Mouse (Mus musculus) neural tube, embryonic 13.5 days (tissue): Measurements from ENCODE around the gene Dkk3. TPM values are rescaled to one million over a fixed set of nuclear protein-coding genes. Genes with fewer than 3 reads are reported as not detected.
"Not testable (repeated sequence)": the region's sequence is repeated elsewhere in the genome, so short reads cannot be mapped to it uniquely, and the experiment has no call there.

ENCODE experiments used
- ATAC-seq: fragments of 200-750 bp; cut with Nextera tagmentation; 2 replicates; pipeline ENCODE4 v1.8.0; 2017; ENCODE audit warnings: low read depth, mild to moderate bottlenecking, moderate TSS enrichment, moderate library complexity
- H3K27ac ChIP-seq: fragments of 300-500 bp; sonication (generic); replicated peaks from 2 replicates; pipeline ENCODE4 v1.5.1; 2015; ENCODE audit warnings: moderate library complexity, mild to moderate bottlenecking, inconsistent platforms
- H3K27me3 ChIP-seq: fragments of 300-500 bp; sonication (generic); 2 replicates; pipeline ENCODE4 v1.6.1; 2015; ENCODE audit warnings: mild to moderate bottlenecking, inconsistent platforms
- H3K36me3 ChIP-seq: fragments of 300-500 bp; sonication (generic); 2 replicates; pipeline ENCODE4 v1.6.1; 2015; ENCODE audit warnings: mild to moderate bottlenecking, inconsistent platforms
- H3K4me1 ChIP-seq: fragments of 300-500 bp; sonication (generic); replicated peaks from 2 replicates; pipeline ENCODE4 v1.6.1; 2015; ENCODE audit warnings: inconsistent platforms
- H3K4me2 ChIP-seq: fragments of 300-500 bp; sonication (generic); 2 replicates; pipeline ENCODE4 v1.6.1; 2015; ENCODE audit warnings: inconsistent platforms, mild to moderate bottlenecking, moderate library complexity
- H3K4me3 ChIP-seq: fragments of 300-500 bp; sonication (generic); 2 replicates; pipeline ENCODE4 v1.5.1; 2015; ENCODE audit warnings: mild to moderate bottlenecking, inconsistent platforms
- H3K9ac ChIP-seq: fragments of 300-500 bp; sonication (generic); 2 replicates; pipeline ENCODE4 v1.6.1; 2015; ENCODE audit warnings: moderate library complexity, mild to moderate bottlenecking, inconsistent platforms
- H3K9me3 ChIP-seq: fragments of 300-500 bp; sonication (generic); 2 replicates; pipeline ENCODE4 v1.6.1; 2016; ENCODE audit warnings: inconsistent platforms
- WGBS: fragments of 180-500 bp; shearing (Covaris S2); methylation state at CpG from one replicate; pipeline ENCODE4 v1.1.7; 2015; 5-methylcytosine and 5-hydroxymethylcytosine counted together
- polyA plus RNA-seq: library from polyadenylated mRNA; unstranded; fragments of >200 nt; fragmentation: Nextera tagmentation; extraction: Ambion mirVana; gene quantifications from 2 replicates; pipeline ENCODE4 v1.2.1, GENCODE M21; 2015

The Dkk3 gene
- polyA plus RNA-seq, 1 experiment from 2014 or later: 22.5 TPM

DNA sequence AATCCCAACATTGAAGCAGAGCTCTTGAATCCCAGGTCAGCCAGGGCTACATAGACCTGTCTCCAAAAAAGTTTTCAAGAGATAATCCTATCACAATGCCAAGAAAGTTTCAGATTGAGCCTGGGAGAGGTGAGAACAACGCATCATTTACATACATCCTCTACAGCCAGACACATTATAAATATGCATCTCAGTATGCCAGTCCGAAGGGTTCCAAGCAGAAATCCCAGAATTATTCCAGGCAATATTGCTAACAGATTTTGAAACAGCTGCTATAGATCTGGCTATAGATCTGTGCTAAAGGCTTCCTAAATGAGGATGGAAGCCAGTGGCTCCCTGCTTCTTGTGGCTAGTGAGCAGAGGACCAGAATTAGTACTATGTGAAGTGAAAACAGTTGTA, 58.0 kb downstream of the Dkk3 start:
- Histone ChIP-seq H3K27ac (no peak overlapping the region), H3K9ac (no peak overlapping the region), H3K4me3 (no peak overlapping the region), H3K9me3 (no peaks in the 10 kb centered on the region), H3K4me1 (no peaks in the 10 kb centered on the region), H3K36me3 (peaks cover 86% of the 10 kb centered on the region), H3K4me2 (no peak overlapping the region), H3K27me3 (no peaks in the 10 kb centered on the region)
- 97% methylated on average over 2 of the region's 2 CpGs for WGBS
- ATAC-seq: no peak

DNA sequence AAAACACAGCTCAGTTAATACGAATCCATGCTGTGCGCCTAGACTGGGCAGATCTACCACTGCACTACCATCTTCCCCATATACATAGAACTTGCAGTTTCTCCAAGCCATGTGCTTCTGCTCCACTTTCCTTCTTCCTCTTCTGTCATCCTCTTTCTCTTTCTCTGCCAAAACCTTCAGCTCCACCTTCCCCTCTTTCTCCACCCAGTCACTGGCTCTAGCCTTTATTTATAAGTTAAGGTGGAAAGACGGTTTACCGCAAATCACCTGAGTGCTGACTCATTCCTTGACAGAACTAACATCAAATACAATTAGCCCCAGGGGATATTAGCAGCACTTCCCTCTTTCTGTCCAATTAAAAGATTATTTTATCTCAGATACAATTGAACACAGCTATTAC, 63.9 kb downstream of the Dkk3 start:
- H3K9me3 ChIP-seq, H3K9ac ChIP-seq, ATAC-seq, H3K27me3 ChIP-seq, H3K4me1 ChIP-seq, H3K27ac ChIP-seq, H3K4me3 ChIP-seq, H3K4me2 ChIP-seq: not testable (repeated sequence)
- peaks cover 88% of the 10 kb centered on the region for H3K36me3 ChIP-seq
- WGBS: 94% methylated on average over 4 of the region's 4 CpGs

DNA sequence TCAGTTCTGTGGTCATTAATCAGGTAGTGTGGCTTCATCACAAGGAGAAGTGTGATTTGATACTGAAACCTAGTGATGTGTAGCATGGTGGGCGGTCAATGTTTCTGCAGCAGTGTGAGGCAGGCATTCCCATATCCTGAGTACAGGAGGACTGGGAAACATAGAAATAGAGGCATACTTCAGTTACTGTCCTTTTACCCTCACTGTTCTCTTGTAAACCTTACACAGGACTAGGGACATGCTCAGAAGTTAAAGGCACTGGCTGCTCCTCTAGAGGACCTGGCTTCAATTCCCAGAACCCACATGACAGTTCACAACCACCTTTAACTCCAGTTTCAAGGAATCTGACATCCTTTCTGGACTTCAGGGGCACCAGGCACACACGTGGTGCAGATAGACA, 72.7 kb downstream of the Dkk3 start:
- Histone ChIP-seq H3K4me2 (no peak overlapping the region), H3K36me3 (peaks cover 62% of the 10 kb centered on the region), H3K9me3 (no peaks in the 10 kb centered on the region), H3K27ac (no peak overlapping the region), H3K9ac (no peak overlapping the region), H3K27me3 (no peaks in the 10 kb centered on the region), H3K4me3 (no peak overlapping the region), H3K4me1 (no peaks in the 10 kb centered on the region)
- WGBS: 97% methylated on average over 2 of the region's 2 CpGs
- no peak for ATAC-seq

DNA sequence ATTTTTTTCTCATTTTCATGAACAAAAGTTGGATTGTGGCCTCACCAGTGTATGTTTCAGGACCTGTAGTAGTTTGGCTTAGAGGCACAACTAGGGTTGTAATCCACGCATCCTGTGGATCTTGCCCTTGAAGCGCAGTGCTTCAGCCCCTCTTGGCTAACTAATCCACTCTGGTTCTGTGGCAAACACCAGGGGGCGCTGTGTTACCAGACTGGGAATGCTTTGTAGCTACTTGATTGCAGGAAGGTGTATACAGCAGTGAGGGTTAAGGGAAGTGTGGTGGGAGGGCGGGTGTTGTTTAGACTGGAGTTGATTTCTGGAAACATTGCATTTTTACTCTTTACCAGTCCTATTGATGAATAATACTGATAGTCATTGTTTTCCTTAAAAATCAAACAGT, 73.8 kb downstream of the Dkk3 start:
- no peaks in the 10 kb centered on the region for H3K4me1 ChIP-seq
- H3K4me3 ChIP-seq: no peak overlapping the region
- WGBS: 39% methylated on average over 4 of the region's 4 CpGs
- no peak overlapping the region for H3K4me2 ChIP-seq
- no peak overlapping the region for H3K27ac ChIP-seq
- no peaks in the 10 kb centered on the region for H3K27me3 ChIP-seq
- no peaks in the 10 kb centered on the region for H3K9me3 ChIP-seq
- H3K9ac ChIP-seq: no peak overlapping the region
- ATAC-seq: no peak
- peaks cover 55% of the 10 kb centered on the region for H3K36me3 ChIP-seq

DNA sequence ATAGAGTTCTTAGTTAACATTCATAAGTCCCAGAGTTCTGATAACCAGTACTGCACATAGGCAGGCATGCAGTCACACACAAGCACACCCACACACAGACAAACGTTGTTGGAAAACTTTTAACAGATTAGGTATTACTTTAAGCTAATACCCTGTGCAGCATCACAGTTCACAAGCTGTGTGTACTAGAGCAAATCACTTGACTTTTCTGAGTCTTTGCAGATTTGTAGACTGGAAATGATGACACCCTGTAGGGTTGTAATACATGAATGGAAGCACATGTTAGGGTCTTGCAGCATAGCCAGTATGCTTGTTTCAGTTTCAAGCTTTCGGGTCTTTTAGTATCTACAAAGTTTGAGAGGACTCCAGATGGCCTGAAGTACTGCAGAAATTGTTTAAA, 74.6 kb downstream of the Dkk3 start:
- H3K4me3 ChIP-seq: no peak overlapping the region
- H3K9ac ChIP-seq: no peak overlapping the region
- peaks cover 50% of the 10 kb centered on the region for H3K36me3 ChIP-seq
- no peak overlapping the region for H3K27ac ChIP-seq
- no peaks in the 10 kb centered on the region for H3K9me3 ChIP-seq
- no peaks in the 10 kb centered on the region for H3K27me3 ChIP-seq
- no peak overlapping the region for H3K4me2 ChIP-seq
- ATAC-seq: no peak
- WGBS: 85% methylated on average over 2 of the region's 2 CpGs
- H3K4me1 ChIP-seq: no peaks in the 10 kb centered on the region

DNA sequence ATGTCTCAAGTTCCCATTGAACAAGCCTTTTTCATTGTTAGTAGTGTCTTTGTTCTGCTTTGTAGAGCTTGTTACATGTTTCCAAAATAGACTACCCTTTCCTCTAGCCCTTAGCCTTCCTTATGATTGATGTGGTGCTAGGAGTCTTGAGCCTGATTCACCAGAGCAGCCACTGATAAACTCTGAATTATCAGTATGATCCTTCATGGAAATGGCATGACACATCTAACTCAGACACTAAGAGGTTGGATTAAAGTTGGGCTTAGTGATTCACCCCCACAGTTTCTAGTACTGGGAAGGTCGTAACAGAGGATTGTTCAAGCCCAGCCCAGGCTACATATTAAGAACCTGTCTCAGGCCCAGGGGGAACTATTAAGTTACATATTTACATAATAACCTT, 76.2 kb downstream of the Dkk3 start:
- Histone ChIP-seq H3K27me3 (no peaks in the 10 kb centered on the region), H3K4me3 (no peak overlapping the region), H3K27ac (no peak overlapping the region), H3K9me3 (no peaks in the 10 kb centered on the region), H3K36me3 (peaks cover 49% of the 10 kb centered on the region), H3K9ac (no peak overlapping the region), H3K4me2 (no peak overlapping the region), H3K4me1 (no peaks in the 10 kb centered on the region)
- 78% methylated on average over 1 of the region's 1 CpGs for WGBS
- no peak for ATAC-seq

DNA sequence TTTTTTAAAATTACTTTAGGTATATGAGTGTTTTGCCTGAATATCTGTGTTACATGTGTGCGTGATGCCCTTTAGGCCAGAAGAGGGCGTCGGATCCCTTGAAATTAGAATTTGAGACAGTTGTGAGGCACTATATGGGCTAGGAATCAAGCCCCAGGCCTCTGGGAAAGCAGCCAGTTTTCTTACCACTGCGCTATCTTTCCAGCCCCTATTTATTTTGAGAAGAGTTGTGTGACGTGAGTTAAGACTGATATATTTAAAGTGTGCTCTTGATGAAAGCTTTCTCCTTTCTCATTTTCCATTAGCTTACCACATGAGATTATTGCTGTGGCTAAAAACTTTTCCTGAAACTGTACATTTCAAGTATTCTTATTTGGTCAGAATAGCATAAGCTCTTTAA, 84.0 kb downstream of the Dkk3 start:
- no peak overlapping the region for H3K4me2 ChIP-seq
- H3K9me3 ChIP-seq: no peaks in the 10 kb centered on the region
- ATAC-seq: no peak
- H3K4me1 ChIP-seq: no peaks in the 10 kb centered on the region
- H3K27ac ChIP-seq: no peak overlapping the region
- 88% methylated on average over 5 of the region's 5 CpGs for WGBS
- no peaks in the 10 kb centered on the region for H3K27me3 ChIP-seq
- peaks cover 35% of the 10 kb centered on the region for H3K36me3 ChIP-seq
- no peak overlapping the region for H3K9ac ChIP-seq
- H3K4me3 ChIP-seq: no peak overlapping the region

Other genes starting within 250 kb of the Dkk3 start
- 68.0 and 79.8 TPM in 2 replicates for gene Usp47, start 135.6 kb downstream of the Dkk3 start, polyA plus RNA-seq
- 1.9 and 2.5 TPM in 2 replicates for gene Mical2, start 66.8 kb upstream of the Dkk3 start, polyA plus RNA-seq